Mouse (Mus musculus) neural tube, embryonic 13.5 days (tissue): Measurements from ENCODE around the gene Snx18. TPM values are rescaled to one million over a fixed set of nuclear protein-coding genes. Genes with fewer than 3 reads are reported as not detected.

Experiments used
- ATAC-seq: fragments of 200-750 bp; cut with Nextera tagmentation; 2 replicates; pipeline ENCODE4 v1.8.0; 2017; ENCODE audit warnings: low read depth, mild to moderate bottlenecking, moderate TSS enrichment, moderate library complexity
- H3K27ac ChIP-seq: fragments of 300-500 bp; sonication (generic); replicated peaks from 2 replicates; pipeline ENCODE4 v1.5.1; 2015; ENCODE audit warnings: moderate library complexity, mild to moderate bottlenecking, inconsistent platforms
- H3K27me3 ChIP-seq: fragments of 300-500 bp; sonication (generic); 2 replicates; pipeline ENCODE4 v1.6.1; 2015; ENCODE audit warnings: mild to moderate bottlenecking, inconsistent platforms
- H3K36me3 ChIP-seq: fragments of 300-500 bp; sonication (generic); 2 replicates; pipeline ENCODE4 v1.6.1; 2015; ENCODE audit warnings: mild to moderate bottlenecking, inconsistent platforms
- H3K4me1 ChIP-seq: fragments of 300-500 bp; sonication (generic); replicated peaks from 2 replicates; pipeline ENCODE4 v1.6.1; 2015; ENCODE audit warnings: inconsistent platforms
- H3K4me2 ChIP-seq: fragments of 300-500 bp; sonication (generic); 2 replicates; pipeline ENCODE4 v1.6.1; 2015; ENCODE audit warnings: inconsistent platforms, mild to moderate bottlenecking, moderate library complexity
- H3K4me3 ChIP-seq: fragments of 300-500 bp; sonication (generic); 2 replicates; pipeline ENCODE4 v1.5.1; 2015; ENCODE audit warnings: mild to moderate bottlenecking, inconsistent platforms
- H3K9ac ChIP-seq: fragments of 300-500 bp; sonication (generic); 2 replicates; pipeline ENCODE4 v1.6.1; 2015; ENCODE audit warnings: moderate library complexity, mild to moderate bottlenecking, inconsistent platforms
- H3K9me3 ChIP-seq: fragments of 300-500 bp; sonication (generic); 2 replicates; pipeline ENCODE4 v1.6.1; 2016; ENCODE audit warnings: inconsistent platforms
- WGBS: fragments of 180-500 bp; shearing (Covaris S2); methylation state at CpG from one replicate; pipeline ENCODE4 v1.1.7; 2015; 5-methylcytosine and 5-hydroxymethylcytosine counted together
- polyA plus RNA-seq: library from polyadenylated mRNA; unstranded; fragments of >200 nt; fragmentation: Nextera tagmentation; extraction: Ambion mirVana; gene quantifications from 2 replicates; pipeline ENCODE4 v1.2.1, GENCODE M21; 2015

Gene Snx18
- 19.2 and 19.4 TPM in 2 replicates for polyA plus RNA-seq

GRCm38 (mm10) chr13:113617891-113618823, at the start of gene Snx18:
TSS of gene Snx18 (minus strand) at chr13:113618564.
- Histone ChIP-seq H3K27ac (peak within 1 kb of the TSS; percentile 95), H3K4me2 (peak within 1 kb of the TSS; percentile 85), H3K9me3 (no peaks in the 10 kb centered on the region), H3K27me3 (peaks cover 5% of the 10 kb centered on the region; the same call in 1 of the 2 replicates), H3K4me1 (peaks cover 45% of the 10 kb centered on the region), H3K4me3 (peak within 1 kb of the TSS; percentile 88), H3K9ac (peak within 1 kb of the TSS; percentile 94), H3K36me3 (no peaks in the 10 kb centered on the region)
- peak; percentile 93 for ATAC-seq
- WGBS = under 1% methylated on average over 116 of the region's 119 CpGs

GRCm38 (mm10) chr13:113663883-113664282, 45.5 kb upstream of the Snx18 start:
- no peak overlapping the region for H3K9ac ChIP-seq
- H3K36me3 ChIP-seq = no peaks in the 10 kb centered on the region
- no peaks in the 10 kb centered on the region for H3K9me3 ChIP-seq
- no peak overlapping the region for H3K4me2 ChIP-seq
- 68% methylated on average over 7 of the region's 7 CpGs for WGBS
- peaks cover 13% of the 10 kb centered on the region for H3K4me1 ChIP-seq
- peaks cover 13% of the 10 kb centered on the region for H3K27me3 ChIP-seq
- no peak overlapping the region for H3K27ac ChIP-seq
- no peak overlapping the region for H3K4me3 ChIP-seq
- no peak for ATAC-seq

GRCm38 (mm10) chr13:113663151-113663779, 44.9 kb upstream of the Snx18 start, which contains the start of gene Hspb3:
TSS of gene Hspb3 (minus strand) at chr13:113663676.
- Histone ChIP-seq H3K27me3 (peaks cover 7% of the 10 kb centered on the region; the same call in 1 of the 2 replicates), H3K9ac (peak within 1 kb of the TSS; percentile 22; the same call in 1 of the 2 replicates), H3K9me3 (no peaks in the 10 kb centered on the region), H3K27ac (no peak within 1 kb of the TSS; the same call in 1 of the 2 replicates), H3K4me3 (no peak within 1 kb of the TSS), H3K36me3 (no peaks in the 10 kb centered on the region), H3K4me1 (peaks cover 13% of the 10 kb centered on the region), H3K4me2 (peak within 1 kb of the TSS; percentile 29)
- 48% methylated on average over 28 of the region's 28 CpGs for WGBS
- peak; percentile 74; the same call in 1 of the 2 replicates for ATAC-seq

- no peak overlapping the region for H3K4me3 ChIP-seq
- H3K4me2 ChIP-seq = no peak overlapping the region
- no peaks in the 10 kb centered on the region for H3K36me3 ChIP-seq
- no peak overlapping the region for H3K27ac ChIP-seq
- 78% methylated on average over 7 of the region's 7 CpGs for WGBS
- ATAC-seq = no peak
- peaks cover 13% of the 10 kb centered on the region for H3K4me1 ChIP-seq
- H3K9me3 ChIP-seq = no peaks in the 10 kb centered on the region
- H3K9ac ChIP-seq = 0 out of 2 replicates have a peak overlapping the region, but pooled peaks have one; percentile 8
- H3K27me3 ChIP-seq = 0 out of 2 replicates have a peak, but pooled peaks cover 6% of the 10 kb centered on the region
These were observed 43.5 kb upstream of the Snx18 start for GRCm38 (mm10) chr13:113661826-113662271.

GRCm38 (mm10) chr13:113660576-113661310, 42.4 kb upstream of the Snx18 start:
- no peak for ATAC-seq
- peaks cover 13% of the 10 kb centered on the region for H3K4me1 ChIP-seq
- WGBS = 85% methylated on average over 9 of the region's 9 CpGs

GRCm38 (mm10) chr13:113657204-113657603, 38.8 kb upstream of the Snx18 start:
- no peaks in the 10 kb centered on the region for H3K9me3 ChIP-seq
- no peak overlapping the region for H3K4me2 ChIP-seq
- no peaks in the 10 kb centered on the region for H3K36me3 ChIP-seq
- no peak for ATAC-seq
- no peaks in the 10 kb centered on the region for H3K4me1 ChIP-seq
- WGBS = 91% methylated on average over 7 of the region's 7 CpGs
- H3K4me3 ChIP-seq = no peak overlapping the region
- no peaks in the 10 kb centered on the region for H3K27me3 ChIP-seq
- H3K9ac ChIP-seq = no peak overlapping the region
- H3K27ac ChIP-seq = no peak overlapping the region

More at GRCm38 (mm10) chr13:113660576-113661310, 42.4 kb upstream of the Snx18 start:
- no peak overlapping the region for H3K9ac ChIP-seq
- no peak overlapping the region for H3K4me3 ChIP-seq
- no peak overlapping the region for H3K27ac ChIP-seq
- H3K4me2 ChIP-seq = no peak overlapping the region
- H3K9me3 ChIP-seq = no peaks in the 10 kb centered on the region
- no peaks in the 10 kb centered on the region for H3K36me3 ChIP-seq
- 0 out of 2 replicates have a peak, but pooled peaks cover 6% of the 10 kb centered on the region for H3K27me3 ChIP-seq

GRCm38 (mm10) chr13:113656639-113657038, 38.3 kb upstream of the Snx18 start:
- Histone ChIP-seq H3K4me3 (no peak overlapping the region), H3K9me3 (no peaks in the 10 kb centered on the region), H3K9ac (no peak overlapping the region), H3K27ac (no peak overlapping the region), H3K36me3 (no peaks in the 10 kb centered on the region), H3K4me1 (no peaks in the 10 kb centered on the region), H3K27me3 (no peaks in the 10 kb centered on the region), H3K4me2 (no peak overlapping the region)
- WGBS = 91% methylated on average over 4 of the region's 4 CpGs
- ATAC-seq = no peak

- WGBS = 86% methylated on average over 4 of the region's 4 CpGs
- H3K4me3 ChIP-seq = no peak overlapping the region
- H3K9me3 ChIP-seq = no peaks in the 10 kb centered on the region
- no peaks in the 10 kb centered on the region for H3K36me3 ChIP-seq
- ATAC-seq = no peak
- no peak overlapping the region for H3K4me2 ChIP-seq
- H3K27me3 ChIP-seq = no peaks in the 10 kb centered on the region
- no peak overlapping the region for H3K27ac ChIP-seq
- H3K4me1 ChIP-seq = no peaks in the 10 kb centered on the region
- no peak overlapping the region for H3K9ac ChIP-seq
These were observed 37.1 kb upstream of the Snx18 start for GRCm38 (mm10) chr13:113655511-113655910.

- peak; percentile 84 for ATAC-seq
- H3K9me3 ChIP-seq = no peaks in the 10 kb centered on the region
- WGBS = 47% methylated on average over 11 of the region's 11 CpGs
- 0 out of 2 replicates have a peak, but pooled peaks cover 4% of the 10 kb centered on the region for H3K4me1 ChIP-seq
- H3K9ac ChIP-seq = no peak overlapping the region
- H3K27me3 ChIP-seq = 0 out of 2 replicates have a peak, but pooled peaks cover 3% of the 10 kb centered on the region
- no peaks in the 10 kb centered on the region for H3K36me3 ChIP-seq
- H3K4me3 ChIP-seq = no peak overlapping the region
- H3K4me2 ChIP-seq = no peak overlapping the region
- H3K27ac ChIP-seq = peak overlapping the region; percentile 33; the same call in 1 of the 2 replicates
These were observed 22.7 kb upstream of the Snx18 start for GRCm38 (mm10) chr13:113640944-113641597.

GRCm38 (mm10) chr13:113638914-113639313, 20.6 kb upstream of the Snx18 start:
- Histone ChIP-seq H3K36me3 (no peaks in the 10 kb centered on the region), H3K27ac (no peak overlapping the region), H3K4me2 (no peak overlapping the region), H3K9me3 (no peaks in the 10 kb centered on the region), H3K27me3 (0 out of 2 replicates have a peak, but pooled peaks cover 3% of the 10 kb centered on the region), H3K4me1 (0 out of 2 replicates have a peak, but pooled peaks cover 4% of the 10 kb centered on the region), H3K4me3 (no peak overlapping the region), H3K9ac (no peak overlapping the region)
- no peak for ATAC-seq
- WGBS = 29% methylated on average over 7 of the region's 7 CpGs

GRCm38 (mm10) chr13:113635799-113636222, 17.4 kb upstream of the Snx18 start:
- Histone ChIP-seq H3K4me3 (no peak overlapping the region), H3K4me2 (no peak overlapping the region), H3K36me3 (no peaks in the 10 kb centered on the region), H3K27ac (no peak overlapping the region), H3K9ac (no peak overlapping the region), H3K9me3 (no peaks in the 10 kb centered on the region), H3K27me3 (peaks cover 8% of the 10 kb centered on the region; the same call in 1 of the 2 replicates), H3K4me1 (no peaks in the 10 kb centered on the region)
- 86% methylated on average over 17 of the region's 17 CpGs for WGBS
- no peak for ATAC-seq
